In the genomic region with DNA sequence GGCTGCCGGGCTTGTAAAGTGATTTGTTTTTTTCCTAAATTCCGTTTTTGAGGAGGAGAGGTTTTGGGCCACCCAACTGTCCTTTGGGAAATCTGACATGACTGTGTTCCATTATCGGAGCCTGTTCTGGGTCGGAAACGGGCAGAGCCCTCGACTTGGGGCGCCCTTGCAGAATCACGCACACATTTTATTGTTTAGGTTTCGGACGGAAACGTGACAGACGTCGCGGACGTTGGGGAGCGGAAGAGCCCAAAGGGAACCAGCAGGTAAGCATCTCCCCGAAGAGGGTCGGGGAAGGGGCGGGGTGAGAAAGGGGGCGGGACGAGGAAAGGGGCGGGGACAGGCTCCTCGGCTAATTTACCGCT, we compare ENCODE assay signal across 7 mouse cellular contexts. TPM values are rescaled to one million over a fixed set of nuclear protein-coding genes. Genes with fewer than 3 reads are reported as not detected.
DNase-seq lines count a peak whose midpoint lies in the region; ATAC-seq and TF ChIP-seq lines count a peak whose summit lies in the region.

No protein-coding gene starts in this region.

- peak overlapping the region; percentile 85 for H3K4me3 ChIP-seq in lung, embryonic 16.5 days (ENCODE audit: low read length)
- H3K4me3 ChIP-seq in forebrain, embryonic 10.5 days: peak overlapping the region; percentile 89
- H3K4me3 ChIP-seq in limb, embryonic 12.5 days (replicated peaks): peak overlapping the region; percentile 72
- H3K4me3 ChIP-seq in small intestine, adult 2 months (ENCODE audit: low read depth, low read length): peak overlapping the region; percentile 86

- H3K27me3 ChIP-seq in lung, embryonic 16.5 days (ENCODE audit: control insufficient read depth, insufficient read depth, low read depth, low read length): no peaks in the 10 kb centered on the region
- no peaks in the 10 kb centered on the region for H3K27me3 ChIP-seq in forebrain, embryonic 10.5 days (ENCODE audit: poor library complexity, severe bottlenecking)
- H3K27me3 ChIP-seq in limb, embryonic 12.5 days: no peaks in the 10 kb centered on the region
- H3K27me3 ChIP-seq in small intestine, adult 2 months (ENCODE audit: control insufficient read depth, insufficient read depth, low read length): no peaks in the 10 kb centered on the region

- peak overlapping the region; percentile 83 for H3K27ac ChIP-seq in lung, embryonic 16.5 days (ENCODE audit: low read length)
- peak overlapping the region; percentile 94 for H3K27ac ChIP-seq in forebrain, embryonic 10.5 days
- peak overlapping the region; percentile 64 for H3K27ac ChIP-seq in limb, embryonic 12.5 days
- peak overlapping the region; percentile 62 for H3K27ac ChIP-seq in small intestine, adult 2 months (ENCODE audit: insufficient read depth, low read depth, low read length)

- TF ChIP-seq CTCF in small intestine, adult 2 months (IDR thresholded peaks at IDR 0.05; ENCODE audit: extremely low read depth, insufficient read length, insufficient replicate concordance, low read depth, low read length): no peak

- under 1% methylated on average over 21 of the region's 24 CpGs for WGBS in lung, embryonic 16.5 days
- WGBS in forebrain, embryonic 10.5 days: under 1% methylated on average over 19 of the region's 24 CpGs
- under 1% methylated on average over 24 of the region's 24 CpGs for WGBS in limb, embryonic 12.5 days
- WGBS in small intestine, adult 2 months: under 1% methylated on average over 24 of the region's 24 CpGs

- no peak for DNase-seq in lung, postnatal 36 days
- DNase-seq in forebrain, embryonic 10.5 days (ENCODE audit: extremely low spot score, low spot score): no peak
- DNase-seq in layer of hippocampus, adult 9-11 months: no peak
- DNase-seq in cerebellum, adult 18-20 months: no peak

- peaks cover 3% of the 10 kb centered on the region; the same call in 1 of the 2 replicates for H3K36me3 ChIP-seq in lung, embryonic 16.5 days (ENCODE audit: control insufficient read depth, insufficient read depth, low read length)
- H3K36me3 ChIP-seq in forebrain, embryonic 10.5 days (replicated peaks): peaks cover 32% of the 10 kb centered on the region
- peaks cover 31% of the 10 kb centered on the region for H3K36me3 ChIP-seq in limb, embryonic 12.5 days
- H3K36me3 ChIP-seq in small intestine, adult 2 months (ENCODE audit: control insufficient read depth, insufficient read depth, low read length): peaks cover 7% of the 10 kb centered on the region

- peak overlapping the region; percentile 66 for H3K9ac ChIP-seq in lung, embryonic 16.5 days (ENCODE audit: low read length)
- H3K9ac ChIP-seq in limb, embryonic 12.5 days (replicated peaks): peak overlapping the region; percentile 34; the same call in 1 of the 2 replicates

- peak overlapping the region; percentile 85 for H3K4me2 ChIP-seq in lung, embryonic 16.5 days (ENCODE audit: low read depth, low read length)
- H3K4me2 ChIP-seq in limb, embryonic 12.5 days: peak overlapping the region; percentile 78

- H3K9me3 ChIP-seq in lung, embryonic 16.5 days (ENCODE audit: control insufficient read depth, low read length): no peaks in the 10 kb centered on the region
- H3K9me3 ChIP-seq in forebrain, embryonic 10.5 days: no peaks in the 10 kb centered on the region
- no peaks in the 10 kb centered on the region for H3K9me3 ChIP-seq in limb, embryonic 12.5 days

- H3K4me1 ChIP-seq in lung, embryonic 16.5 days (replicated peaks; ENCODE audit: control insufficient read depth, insufficient read depth, low read length): peaks cover 9% of the 10 kb centered on the region
- peaks cover 17% of the 10 kb centered on the region for H3K4me1 ChIP-seq in forebrain, embryonic 10.5 days
- H3K4me1 ChIP-seq in limb, embryonic 12.5 days (replicated peaks): peaks cover 10% of the 10 kb centered on the region
- H3K4me1 ChIP-seq in small intestine, adult 2 months (ENCODE audit: control insufficient read depth, insufficient read depth, insufficient read length, low read length): peaks cover 4% of the 10 kb centered on the region; the same call in 1 of the 2 replicates

- TF ChIP-seq POLR2A in small intestine, adult 2 months (IDR thresholded peaks at IDR 0.05; ENCODE audit: low read depth, low read length): peak; percentile 9; the same call in 1 of the 2 replicates

- no peak for ATAC-seq in lung, embryonic 16.5 days (ENCODE audit: low read depth)
- ATAC-seq in limb, embryonic 12.5 days (ENCODE audit: insufficient number of reproducible peaks, insufficient read depth, low FRiP score, low TSS enrichment, low read depth): no peak

RNA-seq across cellular contexts. Expression of gene Setx, which starts 0.6 kb away (rescaled TPM):
- polyA plus RNA-seq in lung, embryonic 16.5 days (2015; fragmentation: Nextera tagmentation; extraction: Ambion mirVana): 8.2 and 9.6 TPM in 2 replicates
- polyA plus RNA-seq in forebrain, embryonic 10.5 days (2016; fragmentation: Nextera tagmentation; extraction: Ambion mirVana): 12.7 and 13.8 TPM in 2 replicates
- 14.8 and 17.1 TPM in 2 replicates for polyA plus RNA-seq in limb, embryonic 12.5 days (2016; fragmentation: Nextera tagmentation; extraction: Ambion mirVana)
- polyA plus RNA-seq in small intestine, adult 2 months (2012; rRNA removed): 0.95 and 3.3 TPM in 2 replicates
